Mouse (Mus musculus): Measurements from ENCODE around the gene Srrm4. TPM values are rescaled to one million over a fixed set of nuclear protein-coding genes. Genes with fewer than 3 reads are reported as not detected.

The Srrm4 gene
- total RNA-seq (2014; rRNA removed) (8.0 and 10.7 TPM in 2 replicates), polyA plus RNA-seq (2015; fragmentation: Nextera tagmentation; extraction: Ambion mirVana) (11.2 and 15.4 TPM in 2 replicates)

- DNase-seq (ENCODE audit: low spot score): peak; percentile 95
- H3K4me1 ChIP-seq (ENCODE audit: insufficient read depth, low read length): no peaks in the 10 kb centered on the region; the same call in 1 of the 2 replicates
- peak within 1 kb of the TSS; percentile 87 for H3K4me2 ChIP-seq (ENCODE audit: low read depth, low read length, poor library complexity, severe bottlenecking)
- 2% methylated on average over 47 of the region's 53 CpGs for WGBS
- no peaks in the 10 kb centered on the region for H3K36me3 ChIP-seq (ENCODE audit: insufficient read depth, low read length)
- peak within 1 kb of the TSS; percentile 81 for H3K4me3 ChIP-seq (ENCODE audit: low read depth, low read length)
- peak within 1 kb of the TSS; percentile 82 for H3K27ac ChIP-seq (ENCODE audit: low read depth, low read length)
- H3K9ac ChIP-seq (replicated peaks; ENCODE audit: low read length, poor library complexity, severe bottlenecking): peak within 1 kb of the TSS; percentile 73
- peak; percentile 90 for ATAC-seq (ENCODE audit: low FRiP score)
- TF ChIP-seq CTCF (IDR thresholded peaks at IDR 0.05): no peak
- no peaks in the 10 kb centered on the region for H3K9me3 ChIP-seq (ENCODE audit: low read length)
- H3K27me3 ChIP-seq (ENCODE audit: insufficient read depth, low read length): no peaks in the 10 kb centered on the region
Measured at GRCm38 (mm10) chr5:116591346-116592048, at the start of gene Srrm4. TSS of gene Srrm4 (minus strand) at chr5:116591817.

DNA sequence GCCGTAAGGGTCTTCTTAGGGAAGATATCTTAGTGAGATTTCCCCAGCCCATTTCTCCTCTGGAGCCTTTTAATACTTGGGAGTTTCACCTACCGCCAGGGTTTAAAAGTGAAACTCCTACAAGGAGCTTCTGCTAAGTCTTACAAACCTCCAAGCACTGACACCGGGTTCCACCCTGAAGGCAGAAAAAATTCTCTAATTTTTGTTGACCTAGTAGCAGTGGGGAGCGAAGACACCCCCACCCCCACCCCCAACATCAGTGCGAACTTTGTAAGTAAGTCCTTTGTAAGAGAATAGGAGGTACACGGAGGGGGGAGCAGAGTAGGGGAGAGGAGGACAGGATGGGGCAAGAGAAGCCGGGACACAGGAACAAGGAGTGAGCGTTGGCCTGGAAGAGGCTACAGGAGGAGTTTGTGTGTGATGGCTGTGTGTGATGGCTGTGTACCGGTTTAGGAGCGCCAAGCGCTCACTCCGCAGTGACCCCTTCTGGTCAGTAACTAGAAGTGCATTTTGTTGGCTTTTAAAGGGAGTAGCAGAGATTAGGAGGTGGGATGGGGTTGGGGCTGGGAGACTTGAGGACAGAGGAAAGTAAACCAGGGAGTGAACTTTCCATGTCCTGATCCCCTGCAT is 1.3 kb upstream of the Srrm4 start:
- H3K27ac ChIP-seq (ENCODE audit: low read depth, low read length): no peak overlapping the region
- H3K4me3 ChIP-seq (ENCODE audit: low read depth, low read length): peak overlapping the region; percentile 81
- H3K27me3 ChIP-seq (ENCODE audit: insufficient read depth, low read length): no peaks in the 10 kb centered on the region
- ATAC-seq (ENCODE audit: low FRiP score): peak; percentile 53; the same call in 1 of the 2 replicates
- H3K9me3 ChIP-seq (ENCODE audit: low read length): no peaks in the 10 kb centered on the region
- no peaks in the 10 kb centered on the region for H3K36me3 ChIP-seq (ENCODE audit: insufficient read depth, low read length)
- H3K4me2 ChIP-seq (ENCODE audit: low read depth, low read length, poor library complexity, severe bottlenecking): peak overlapping the region; percentile 87
- TF ChIP-seq CTCF (IDR thresholded peaks at IDR 0.05): peak; percentile 93
- 0% methylated on average over 12 of the region's 12 CpGs for WGBS
- peak overlapping the region; percentile 73; the same call in 1 of the 2 replicates for H3K9ac ChIP-seq (replicated peaks; ENCODE audit: low read length, poor library complexity, severe bottlenecking)
- DNase-seq (ENCODE audit: low spot score): peak; percentile 87
- H3K4me1 ChIP-seq (ENCODE audit: insufficient read depth, low read length): no peaks in the 10 kb centered on the region; the same call in 1 of the 2 replicates

DNA sequence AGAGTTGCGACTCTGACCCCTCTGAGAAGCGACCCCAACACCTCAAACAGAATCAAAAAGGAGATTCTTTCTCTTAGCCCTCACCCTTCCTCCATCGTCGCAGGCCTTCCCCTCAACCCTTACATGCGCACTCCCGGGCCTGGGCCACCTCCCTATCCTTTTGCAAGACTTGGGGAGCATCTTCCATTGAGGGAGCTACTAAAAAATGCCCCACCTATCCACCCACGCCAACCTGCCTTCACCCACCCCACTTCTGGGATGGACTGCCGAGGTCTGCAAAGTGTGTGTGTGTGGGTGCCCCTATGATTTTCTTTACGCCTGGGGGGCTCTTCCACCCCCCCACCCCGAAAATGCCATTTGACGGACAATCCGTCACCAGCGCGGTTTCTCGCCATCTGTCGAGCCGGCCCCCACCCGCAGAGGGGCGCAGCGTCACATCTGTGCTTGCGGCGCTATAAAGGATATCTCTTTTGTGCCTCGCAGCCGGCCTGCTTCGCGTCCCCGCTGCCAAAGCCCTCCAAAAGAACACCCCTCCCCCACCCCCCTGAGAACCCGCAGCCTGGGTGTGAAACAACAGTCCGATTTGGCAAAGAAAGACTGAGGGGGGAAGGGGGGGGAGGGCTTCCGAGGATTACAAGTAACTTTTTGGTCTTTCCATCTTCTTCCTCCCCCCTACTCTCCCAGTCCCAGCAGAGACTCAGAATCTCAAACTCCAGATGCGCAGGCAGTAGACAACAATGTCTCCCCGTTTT is 608 bp upstream of the Srrm4 start:
- no peaks in the 10 kb centered on the region for H3K27me3 ChIP-seq (ENCODE audit: insufficient read depth, low read length)
- peak overlapping the region; percentile 82 for H3K27ac ChIP-seq (ENCODE audit: low read depth, low read length)
- ATAC-seq (ENCODE audit: low FRiP score) (peak; percentile 25; the same call in 1 of the 2 replicates), DNase-seq (ENCODE audit: low spot score) (peak; percentile 69)
- TF ChIP-seq CTCF (IDR thresholded peaks at IDR 0.05): no peak
- H3K4me3 ChIP-seq (ENCODE audit: low read depth, low read length): peak overlapping the region; percentile 81
- under 1% methylated on average over 31 of the region's 32 CpGs for WGBS
- peak overlapping the region; percentile 87 for H3K4me2 ChIP-seq (ENCODE audit: low read depth, low read length, poor library complexity, severe bottlenecking)
- H3K36me3 ChIP-seq (ENCODE audit: insufficient read depth, low read length): no peaks in the 10 kb centered on the region
- peak overlapping the region; percentile 73 for H3K9ac ChIP-seq (replicated peaks; ENCODE audit: low read length, poor library complexity, severe bottlenecking)
- no peaks in the 10 kb centered on the region; the same call in 1 of the 2 replicates for H3K4me1 ChIP-seq (ENCODE audit: insufficient read depth, low read length)
- H3K9me3 ChIP-seq (ENCODE audit: low read length): no peaks in the 10 kb centered on the region

DNA sequence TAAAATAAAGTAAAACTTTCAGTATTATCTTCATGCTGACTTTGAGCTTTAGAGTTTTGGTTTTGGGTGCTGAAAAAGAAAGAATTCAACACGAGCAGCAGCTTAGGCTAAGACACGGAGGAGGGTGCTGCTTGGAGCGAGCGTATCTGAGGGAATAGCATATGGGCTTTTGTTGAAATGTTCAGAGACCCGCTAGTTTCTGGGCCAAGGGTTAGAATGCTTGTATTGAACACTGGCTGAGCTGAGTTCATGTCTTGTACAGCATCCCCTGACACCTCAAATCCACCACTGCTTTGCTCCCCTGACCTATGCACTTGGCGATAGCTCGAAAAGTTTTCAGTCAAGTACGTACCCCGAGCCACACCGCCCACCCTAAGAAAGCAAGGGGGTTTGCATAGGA is 919 bp downstream of the Srrm4 start:
- under 1% methylated on average over 10 of the region's 10 CpGs for WGBS
- TF ChIP-seq CTCF (IDR thresholded peaks at IDR 0.05): no peak
- H3K4me3 ChIP-seq (ENCODE audit: low read depth, low read length): peak overlapping the region; percentile 81
- no peaks in the 10 kb centered on the region for H3K27me3 ChIP-seq (ENCODE audit: insufficient read depth, low read length)
- H3K27ac ChIP-seq (ENCODE audit: low read depth, low read length): 0 out of 2 replicates have a peak overlapping the region, but pooled peaks have one; percentile 20
- H3K9me3 ChIP-seq (ENCODE audit: low read length): no peaks in the 10 kb centered on the region
- peak overlapping the region; percentile 87 for H3K4me2 ChIP-seq (ENCODE audit: low read depth, low read length, poor library complexity, severe bottlenecking)
- peak overlapping the region; percentile 73 for H3K9ac ChIP-seq (replicated peaks; ENCODE audit: low read length, poor library complexity, severe bottlenecking)
- H3K36me3 ChIP-seq (ENCODE audit: insufficient read depth, low read length): no peaks in the 10 kb centered on the region
- DNase-seq (ENCODE audit: low spot score): no peak
- peaks cover 4% of the 10 kb centered on the region; the same call in 1 of the 2 replicates for H3K4me1 ChIP-seq (ENCODE audit: insufficient read depth, low read length)
- ATAC-seq (ENCODE audit: low FRiP score): no peak

DNA sequence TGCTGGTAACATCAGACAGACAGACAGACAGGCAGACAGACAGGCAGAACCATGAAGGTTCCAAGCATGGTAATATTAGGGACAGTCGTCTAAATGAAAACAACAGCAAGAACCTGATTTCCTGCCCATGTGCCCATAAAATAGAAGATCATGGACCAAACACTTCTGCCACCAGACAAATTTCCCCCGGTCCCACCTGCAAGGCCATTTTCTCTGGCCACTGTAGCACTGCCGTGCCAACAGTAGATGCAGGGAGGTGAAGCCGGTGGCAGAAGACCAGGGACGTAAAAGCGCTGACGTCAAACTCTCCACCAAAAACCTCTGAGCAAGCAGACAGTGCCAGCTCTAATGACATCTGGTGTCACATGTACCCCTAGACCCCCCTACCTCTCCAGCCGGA is 2.0 kb downstream of the Srrm4 start:
- no peaks in the 10 kb centered on the region for H3K27me3 ChIP-seq (ENCODE audit: insufficient read depth, low read length)
- ATAC-seq (ENCODE audit: low FRiP score) (no peak), DNase-seq (ENCODE audit: low spot score) (peak; percentile 44)
- peaks cover 4% of the 10 kb centered on the region; the same call in 1 of the 2 replicates for H3K4me1 ChIP-seq (ENCODE audit: insufficient read depth, low read length)
- H3K27ac ChIP-seq (ENCODE audit: low read depth, low read length): no peak overlapping the region; the same call in 1 of the 2 replicates
- peak overlapping the region; percentile 81 for H3K4me3 ChIP-seq (ENCODE audit: low read depth, low read length)
- H3K4me2 ChIP-seq (ENCODE audit: low read depth, low read length, poor library complexity, severe bottlenecking): peak overlapping the region; percentile 87
- H3K36me3 ChIP-seq (ENCODE audit: insufficient read depth, low read length): no peaks in the 10 kb centered on the region
- WGBS: 34% methylated on average over 8 of the region's 8 CpGs
- TF ChIP-seq CTCF (IDR thresholded peaks at IDR 0.05): no peak
- no peaks in the 10 kb centered on the region for H3K9me3 ChIP-seq (ENCODE audit: low read length)
- peak overlapping the region; percentile 73 for H3K9ac ChIP-seq (replicated peaks; ENCODE audit: low read length, poor library complexity, severe bottlenecking)

Measured in midbrain, postnatal 0 days (tissue).